Mouse (Mus musculus) spleen, adult 2 months (tissue): ENCODE results near the gene Tbx21.

Source experiments
- CTCF ChIP-seq: fragments of 200-500 bp; IDR thresholded peaks from 2 replicates; pipeline ENCODE4 v1.5.1; 2011; ENCODE audit warnings: mild to moderate bottlenecking, inconsistent platforms; ENCODE audit not compliant: insufficient read depth, insufficient read length, insufficient replicate concordance; ENCODE audit errors: extremely low read depth
- POLR2A ChIP-seq: fragments of 200-500 bp; IDR thresholded peaks from 2 replicates; pipeline ENCODE4 v1.6.1; 2011; ENCODE audit warnings: low read depth, low read length, inconsistent platforms

GRCm38 (mm10) chr11:97148591-97148990, 33.5 kb upstream of the Tbx21 start:
- no peak for TF ChIP-seq CTCF
- TF ChIP-seq POLR2A = no peak
